Mouse (Mus musculus) olfactory bulb, adult 2 months (tissue): ENCODE measurements around the gene Efs.

Source experiments
- CTCF ChIP-seq: fragments of 200-500 bp; IDR thresholded peaks from 2 replicates; pipeline ENCODE4 v1.5.1; 2012; ENCODE audit warnings: low read depth, mild to moderate bottlenecking, low read length, moderate library complexity; ENCODE audit not compliant: insufficient read depth
- POLR2A ChIP-seq: fragments of 200-500 bp; IDR thresholded peaks from 2 replicates; pipeline ENCODE4 v1.6.1; 2012; ENCODE audit warnings: mild to moderate bottlenecking, low read depth, low read length, moderate library complexity; ENCODE audit not compliant: insufficient read depth

DNA sequence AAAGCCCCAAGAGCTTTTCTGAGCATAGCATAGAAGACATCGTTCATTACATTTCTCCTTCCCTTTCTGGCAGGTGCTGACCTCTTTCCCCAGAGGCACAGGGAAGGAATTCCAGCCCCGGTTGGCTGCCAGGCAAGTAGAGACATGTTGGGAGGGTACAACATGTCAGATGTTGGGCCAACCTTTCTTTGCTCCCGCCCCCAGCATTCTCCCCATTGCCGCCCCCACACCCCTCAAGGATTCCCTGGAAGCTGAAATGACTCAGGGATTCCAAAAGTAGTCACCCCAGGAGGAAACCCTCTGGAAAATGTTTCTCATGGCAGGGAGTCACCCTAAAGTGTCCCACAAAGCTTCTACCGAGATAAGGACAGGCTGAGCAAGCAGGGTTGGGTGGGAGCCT lies 3.9 kb upstream of the Efs start:
- no peak for TF ChIP-seq CTCF
- TF ChIP-seq POLR2A: no peak
